Mouse (Mus musculus): ENCODE results near the gene Gcgr. TPM values are rescaled to one million over a fixed set of nuclear protein-coding genes. Genes with fewer than 3 reads are reported as not detected.

Gcgr gene
- total and polyA plus RNA-seq, 3 experiments: not detected

- H3K27me3 ChIP-seq (ENCODE audit: control insufficient read depth in 1 of 2, insufficient read depth in 2 of 2, low read length in 2 of 2): no peaks in the 10 kb centered on the region; a peak in 1 of 4 replicates
- H3K36me3 ChIP-seq (ENCODE audit: control insufficient read depth in 1 of 2, insufficient read depth in 2 of 2, low read length in 2 of 2): peaks cover 0 to 20% of the 10 kb centered on the region in 2 experiments; a peak in 2 of 4 replicates
- TF ChIP-seq MYC (IDR thresholded peaks at IDR 0.05; ENCODE audit: low read depth, low read length) (no peak), POLR2AphosphoS5 (IDR thresholded peaks at IDR 0.05; ENCODE audit: borderline replicate concordance, low read depth, low read length) (no peak), CHD2 (IDR thresholded peaks at IDR 0.05; ENCODE audit: low read length) (no peak)
- no peak overlapping the region for H3K27ac ChIP-seq (ENCODE audit: control insufficient read depth, low read depth, low read length)
- no peaks in the 10 kb centered on the region for H3K9me3 ChIP-seq (replicated peaks; ENCODE audit: insufficient read depth, low read length)
- H3K4me3 ChIP-seq (ENCODE audit: control insufficient read depth in 1 of 2, insufficient read depth in 1 of 2, low read depth in 2 of 2, low read length in 2 of 2): no peak overlapping the region
- H3K9ac ChIP-seq (ENCODE audit: control insufficient read depth, low read depth, low read length, poor library complexity, severe bottlenecking): no peak overlapping the region
- no peak for DNase-seq (ENCODE audit: low read depth, low spot score)
- H3K4me1 ChIP-seq (ENCODE audit: control insufficient read depth in 1 of 2, insufficient read depth in 2 of 2, low read length in 2 of 2): peaks cover 20 to 21% of the 10 kb centered on the region in 2 experiments
- no peaks in the 10 kb centered on the region; the same call in 1 of the 2 replicates for H3K79me2 ChIP-seq (ENCODE audit: control insufficient read depth, insufficient read depth, low read length, poor library complexity)
These were observed 24.8 kb upstream of the Gcgr start for GRCm38 (mm10) chr11:120505661-120506060.

GRCm38 (mm10) chr11:120506899-120507298 lies 23.6 kb upstream of the Gcgr start:
- Histone ChIP-seq H3K4me1 (ENCODE audit: control insufficient read depth in 1 of 2, insufficient read depth in 2 of 2, low read length in 2 of 2) (peaks cover 21 to 28% of the 10 kb centered on the region in 2 experiments), H3K79me2 (ENCODE audit: control insufficient read depth, insufficient read depth, low read length, poor library complexity) (no peaks in the 10 kb centered on the region; the same call in 1 of the 2 replicates), H3K4me3 (ENCODE audit: control insufficient read depth in 1 of 2, insufficient read depth in 1 of 2, low read depth in 2 of 2, low read length in 2 of 2) (no peak overlapping the region), H3K9me3 (replicated peaks; ENCODE audit: insufficient read depth, low read length) (no peaks in the 10 kb centered on the region), H3K27ac (ENCODE audit: control insufficient read depth, low read depth, low read length) (no peak overlapping the region), H3K9ac (ENCODE audit: control insufficient read depth, low read depth, low read length, poor library complexity, severe bottlenecking) (no peak overlapping the region), H3K36me3 (ENCODE audit: control insufficient read depth in 1 of 2, insufficient read depth in 2 of 2, low read length in 2 of 2) (peaks cover 0 to 20% of the 10 kb centered on the region in 2 experiments; a peak in 2 of 4 replicates), H3K27me3 (ENCODE audit: control insufficient read depth in 1 of 2, insufficient read depth in 2 of 2, low read length in 2 of 2) (no peaks in the 10 kb centered on the region; a peak in 1 of 4 replicates)
- TF ChIP-seq MYC (IDR thresholded peaks at IDR 0.05; ENCODE audit: low read depth, low read length) (no peak), CTCF (IDR thresholded peaks at IDR 0.05 in 2 of 3, conservative IDR thresholded peaks at IDR 0.05 in 1 of 3; ENCODE audit: control insufficient read depth in 1 of 3, insufficient read depth in 1 of 3, low read depth in 2 of 3, low read length in 3 of 3, poor library complexity in 1 of 3, severe bottlenecking in 1 of 3) (peak; percentile 38 to 67 (median 54); a peak in 5 of 6 replicates), RAD21 (IDR thresholded peaks at IDR 0.05; ENCODE audit: low read depth, low read length) (peak; percentile 52), SMC3 (IDR thresholded peaks at IDR 0.05; ENCODE audit: low read depth, low read length) (peak; percentile 45), TCF12 (IDR thresholded peaks at IDR 0.05; ENCODE audit: low read depth, low read length) (no peak), MXI1 (IDR thresholded peaks at IDR 0.05; ENCODE audit: low read depth, low read length) (peak; percentile 23; the same call in 1 of the 2 replicates), ZC3H11A (IDR thresholded peaks at IDR 0.05; ENCODE audit: low read depth, low read length) (peak; percentile 39; the same call in 1 of the 2 replicates)
- peak; percentile 68 for DNase-seq (ENCODE audit: low read depth, low spot score)

GRCm38 (mm10) chr11:120507611-120508289 lies 22.7 kb upstream of the Gcgr start:
- H3K79me2 ChIP-seq (ENCODE audit: control insufficient read depth, insufficient read depth, low read length, poor library complexity): no peaks in the 10 kb centered on the region; the same call in 1 of the 2 replicates
- no peak overlapping the region for H3K9ac ChIP-seq (ENCODE audit: control insufficient read depth, low read depth, low read length, poor library complexity, severe bottlenecking)
- H3K4me1 ChIP-seq (ENCODE audit: control insufficient read depth in 1 of 2, insufficient read depth in 2 of 2, low read length in 2 of 2): peaks cover 21 to 29% of the 10 kb centered on the region in 2 experiments
- no peak overlapping the region for H3K27ac ChIP-seq (ENCODE audit: control insufficient read depth, low read depth, low read length)
- peaks cover 0 to 20% of the 10 kb centered on the region in 2 experiments; a peak in 2 of 4 replicates for H3K36me3 ChIP-seq (ENCODE audit: control insufficient read depth in 1 of 2, insufficient read depth in 2 of 2, low read length in 2 of 2)
- no peak for DNase-seq (ENCODE audit: low read depth, low spot score)
- TF ChIP-seq GATA1 (IDR thresholded peaks at IDR 0.05; ENCODE audit: low read depth, low read length) (0 out of 2 replicates have a peak, but pooled peaks have one; percentile 22), BHLHE40 (IDR thresholded peaks at IDR 0.05; ENCODE audit: borderline replicate concordance, low read depth, low read length) (no peak)
- H3K27me3 ChIP-seq (ENCODE audit: control insufficient read depth in 1 of 2, insufficient read depth in 2 of 2, low read length in 2 of 2): no peaks in the 10 kb centered on the region; a peak in 1 of 4 replicates
- no peaks in the 10 kb centered on the region for H3K9me3 ChIP-seq (replicated peaks; ENCODE audit: insufficient read depth, low read length)
- H3K4me3 ChIP-seq (ENCODE audit: control insufficient read depth in 1 of 2, insufficient read depth in 1 of 2, low read depth in 2 of 2, low read length in 2 of 2): no peak overlapping the region

Measured in MEL (cell line).